Mouse (Mus musculus) retina, embryonic 14.5 days (tissue): Measurements from ENCODE around the gene Sgf29.

Experiments
- DNase-seq: peaks from one replicate; pipeline ENCODE4 v3.0.0-alpha.2; 2015; ENCODE audit warnings: low spot score

The Sgf29 gene

DNA sequence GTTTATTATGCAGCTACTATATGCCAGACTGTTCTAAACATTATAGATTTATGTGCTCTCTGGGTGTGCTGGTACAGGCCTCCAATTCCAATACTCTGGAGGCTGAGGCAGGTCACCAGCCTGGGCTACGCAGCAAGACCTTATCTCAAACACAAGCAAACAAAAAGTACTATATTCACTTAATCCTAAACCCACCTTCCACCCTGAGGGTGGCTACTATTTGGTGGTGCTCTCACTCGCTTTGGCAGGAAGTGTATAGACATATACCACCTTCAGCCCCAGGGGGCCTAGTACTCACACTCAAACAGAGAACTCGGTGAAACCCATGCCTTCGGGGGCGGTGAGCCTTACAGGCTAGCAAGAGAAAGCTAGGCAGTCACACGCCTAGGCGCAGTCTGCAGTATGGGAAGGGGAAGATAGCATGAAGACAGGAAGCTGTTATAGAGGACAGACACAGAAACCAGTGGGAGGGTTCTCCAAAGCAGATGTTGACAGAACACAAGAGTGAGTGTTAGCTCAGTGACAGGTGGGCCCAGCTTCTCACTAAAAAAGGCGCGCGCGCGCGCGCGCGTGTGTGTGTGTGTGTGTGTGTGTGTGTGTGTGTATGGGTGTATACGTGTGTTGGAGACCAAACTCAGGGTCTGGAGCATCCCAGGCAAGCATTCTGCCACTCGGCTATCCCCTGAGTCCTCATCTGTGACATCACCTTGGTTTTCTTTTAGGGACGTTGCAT, 58.5 kb downstream of the Sgf29 start, which contains the start of gene Coro1a:
Gene Coro1a, minus strand, starts transcription at position 346 of the 733 bp plus-strand sequence.
- DNase-seq: no peak

DNA sequence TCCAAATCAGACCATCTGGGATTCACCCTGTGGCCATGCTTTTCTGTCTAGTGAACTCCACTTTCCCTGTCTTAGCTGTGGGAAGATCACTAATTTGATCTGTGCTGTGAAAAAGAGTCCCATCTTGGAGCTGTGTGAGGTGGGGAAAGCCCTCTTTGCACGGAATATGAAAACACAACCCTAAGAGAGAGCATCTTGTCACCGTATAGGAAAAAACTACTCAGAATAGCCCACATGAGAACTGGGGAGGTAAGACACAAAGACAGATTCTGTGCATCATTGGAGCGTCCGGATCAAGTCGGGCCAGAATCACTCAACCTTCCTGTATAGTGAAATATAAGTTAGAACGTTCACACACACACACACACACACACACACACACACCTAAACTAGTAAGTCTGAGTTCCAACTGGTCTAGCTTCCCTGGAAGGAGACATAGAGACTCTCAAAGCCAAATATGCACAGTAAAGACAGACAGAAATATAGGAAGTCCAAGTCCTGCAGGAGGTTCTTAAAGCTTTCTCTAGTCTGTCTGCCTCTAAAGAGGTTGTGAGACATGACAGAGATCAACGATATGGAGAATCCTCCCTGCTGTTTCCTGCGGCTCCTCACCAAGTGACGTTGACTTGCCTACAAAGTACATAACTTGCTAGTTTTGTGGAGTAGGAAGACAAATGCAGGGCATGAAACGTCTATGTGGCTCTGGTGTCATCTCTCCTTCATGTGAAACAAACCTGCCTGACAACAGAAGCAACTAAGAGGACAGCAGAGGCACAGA, 59.3 kb downstream of the Sgf29 start:
- DNase-seq: no peak

DNA sequence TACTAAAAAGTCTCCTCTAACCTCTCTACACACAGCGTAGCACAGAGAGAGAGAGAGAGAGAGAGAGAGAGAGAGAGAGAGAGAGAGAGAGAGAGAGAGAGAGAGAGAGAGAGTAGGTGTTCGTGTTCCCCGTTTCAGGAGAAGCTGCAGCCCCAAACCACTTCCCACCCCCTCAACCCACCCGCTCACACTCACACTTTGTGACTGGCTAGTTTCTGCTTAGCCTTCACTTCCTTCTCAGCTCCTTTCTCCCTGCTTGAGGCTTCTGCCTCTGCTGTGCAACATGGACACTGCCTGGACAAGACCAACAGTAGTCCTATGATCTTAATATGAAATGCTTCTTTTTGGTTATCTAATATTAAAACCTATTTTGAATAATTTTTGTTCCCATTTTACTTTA, 61.2 kb downstream of the Sgf29 start:
- DNase-seq: no peak

DNA sequence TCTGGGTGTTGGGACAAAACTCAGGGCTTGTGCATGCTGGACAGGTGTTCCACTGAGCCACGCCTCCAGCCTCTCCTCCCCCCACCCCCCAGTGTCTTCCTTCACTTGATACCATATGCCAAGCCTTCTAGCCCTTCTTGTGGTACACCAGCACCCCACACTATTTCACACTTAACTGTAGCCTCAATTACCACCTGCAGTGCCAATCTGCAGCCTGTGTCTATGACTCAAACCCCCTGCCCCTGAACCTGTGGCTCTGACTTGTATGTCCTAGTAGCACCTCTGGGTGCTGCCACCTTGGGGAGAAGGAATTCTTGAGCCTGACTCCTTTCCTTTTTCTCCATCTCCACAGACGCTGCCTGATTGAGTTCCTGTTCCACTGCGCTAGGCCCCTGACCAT, 62.8 kb downstream of the Sgf29 start:
- DNase-seq: no peak

DNA sequence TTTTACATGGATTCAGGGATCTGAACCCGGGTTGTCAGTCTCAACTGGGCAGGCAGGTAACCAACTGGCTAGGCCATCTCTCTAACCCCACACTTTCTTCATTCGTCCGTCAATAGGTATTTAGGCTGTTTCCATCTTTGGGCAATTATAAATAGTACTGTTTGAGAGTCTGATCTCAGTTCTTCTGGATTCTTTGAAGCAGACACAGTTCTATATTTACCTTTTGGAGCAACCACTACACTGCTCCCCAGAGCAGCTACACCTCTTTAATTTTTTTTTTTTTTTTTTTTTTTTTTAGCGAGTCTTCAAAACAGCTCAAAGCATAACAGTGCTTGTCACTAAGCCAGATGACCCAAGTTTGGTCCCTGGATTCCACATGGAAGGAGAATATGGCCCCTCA, 66.6 kb downstream of the Sgf29 start:
- no peak for DNase-seq

DNA sequence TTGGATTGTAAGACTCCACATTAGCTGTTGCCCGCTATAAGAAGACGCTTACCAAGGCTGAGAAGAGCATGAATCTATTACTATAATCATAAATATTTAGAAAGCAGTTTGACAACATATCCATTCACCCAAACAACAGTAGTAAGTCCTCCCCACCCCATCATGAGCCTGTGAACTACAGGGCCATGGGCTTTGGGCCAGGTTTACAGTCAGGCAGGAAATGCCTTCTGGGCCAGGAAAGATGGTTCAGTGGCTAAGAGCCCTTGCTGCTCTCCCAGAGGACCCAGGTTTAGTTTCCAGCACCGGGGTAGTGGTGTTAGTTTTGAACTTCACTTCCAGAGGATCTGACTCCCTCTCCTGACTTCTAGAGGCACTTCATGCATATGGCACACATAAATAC, 68.5 kb downstream of the Sgf29 start:
- DNase-seq: no peak

DNA sequence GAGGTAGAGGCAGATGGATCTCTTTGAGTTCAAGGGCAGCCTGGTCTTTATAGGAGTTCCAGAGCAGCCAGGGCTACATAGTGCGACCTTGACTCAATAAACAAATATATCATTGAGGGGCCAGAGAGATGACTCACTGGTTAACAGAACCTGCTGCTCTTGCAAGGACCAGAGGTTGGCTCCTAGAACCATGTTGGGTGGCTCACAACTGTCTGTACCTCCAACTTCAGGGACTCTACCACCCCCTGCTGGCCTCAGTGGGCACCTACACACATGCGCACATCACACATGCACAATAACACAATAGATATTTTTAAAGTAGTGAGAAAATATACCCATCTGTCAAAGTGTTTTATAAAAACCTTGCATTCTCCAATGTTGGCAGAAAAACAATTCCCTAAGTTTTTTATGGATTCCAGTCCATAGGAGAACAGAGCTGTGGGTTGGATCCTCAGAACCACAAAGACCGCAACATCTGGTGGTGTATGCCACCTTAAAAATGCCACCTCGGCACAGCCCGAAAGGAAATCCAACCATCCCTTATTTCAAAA, 69.8 kb downstream of the Sgf29 start:
- no peak for DNase-seq

DNA sequence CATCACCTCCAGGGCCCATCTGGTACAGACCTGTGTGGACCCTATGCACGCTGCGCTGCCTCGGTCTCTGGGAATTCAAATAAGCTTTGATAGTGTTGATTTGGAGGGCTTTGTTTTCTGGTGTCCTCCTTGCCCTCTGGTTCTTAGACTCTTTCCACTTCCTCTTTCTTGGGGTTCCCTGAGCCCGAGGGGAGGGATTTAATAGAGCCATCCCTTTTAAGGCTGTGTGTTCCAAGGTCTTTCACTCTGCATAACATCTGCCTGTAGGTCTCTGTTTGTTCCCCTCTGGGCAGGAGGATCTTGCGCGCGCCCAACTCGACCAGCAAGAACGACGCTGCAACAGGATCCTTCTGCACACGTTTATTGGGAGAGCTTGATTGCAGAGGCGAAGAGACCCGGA, 72.5 kb downstream of the Sgf29 start:
- DNase-seq: no peak
